Mouse (Mus musculus): ENCODE results near the gene Cpeb1. TPM values are rescaled to one million over a fixed set of nuclear protein-coding genes. Genes with fewer than 3 reads are reported as not detected.

The Cpeb1 gene
- polyA plus RNA-seq, 1 experiment from 2014 or later: 1.7 TPM

GRCm38 (mm10) chr7:81398957-81399356 lies 56.3 kb downstream of the Cpeb1 start:
- Histone ChIP-seq H3K27ac (ENCODE audit: low read length) (no peak overlapping the region), H3K4me3 (ENCODE audit: low read depth, low read length) (no peak overlapping the region), H3K9me3 (ENCODE audit: low read length) (no peaks in the 10 kb centered on the region), H3K27me3 (replicated peaks; ENCODE audit: insufficient read depth, low read length) (no peaks in the 10 kb centered on the region), H3K4me2 (replicated peaks; ENCODE audit: low read depth, low read length) (no peak overlapping the region), H3K36me3 (ENCODE audit: insufficient read depth, low read length) (no peaks in the 10 kb centered on the region), H3K9ac (replicated peaks; ENCODE audit: low read depth) (no peak overlapping the region), H3K4me1 (ENCODE audit: insufficient read depth, low read depth, low read length) (no peaks in the 10 kb centered on the region)
- ATAC-seq (no peak), DNase-seq (ENCODE audit: low spot score) (peak; percentile 8)
- TF ChIP-seq EP300 (IDR thresholded peaks at IDR 0.05) (no peak), CTCF (IDR thresholded peaks at IDR 0.05) (peak; percentile 54)
- WGBS: 39% methylated on average over 2 of the region's 2 CpGs

- Histone ChIP-seq H3K9me3 (ENCODE audit: low read length) (no peaks in the 10 kb centered on the region), H3K4me2 (replicated peaks; ENCODE audit: low read depth, low read length) (no peak overlapping the region), H3K9ac (replicated peaks; ENCODE audit: low read depth) (no peak overlapping the region), H3K4me1 (ENCODE audit: insufficient read depth, low read depth, low read length) (no peaks in the 10 kb centered on the region), H3K4me3 (ENCODE audit: low read depth, low read length) (no peak overlapping the region), H3K27me3 (replicated peaks; ENCODE audit: insufficient read depth, low read length) (no peaks in the 10 kb centered on the region), H3K36me3 (ENCODE audit: insufficient read depth, low read length) (no peaks in the 10 kb centered on the region), H3K27ac (ENCODE audit: low read length) (no peak overlapping the region)
- 73% methylated on average over 1 of the region's 1 CpGs for WGBS
- TF ChIP-seq EP300 (IDR thresholded peaks at IDR 0.05): no peak
- TF ChIP-seq CTCF (IDR thresholded peaks at IDR 0.05): no peak
- no peak for DNase-seq (ENCODE audit: low spot score)
- no peak for ATAC-seq
These were observed 75.9 kb downstream of the Cpeb1 start for GRCm38 (mm10) chr7:81379363-81379762.

GRCm38 (mm10) chr7:81372337-81372920 lies 82.8 kb downstream of the Cpeb1 start:
- Histone ChIP-seq H3K27me3 (replicated peaks; ENCODE audit: insufficient read depth, low read length) (no peaks in the 10 kb centered on the region), H3K36me3 (ENCODE audit: insufficient read depth, low read length) (no peaks in the 10 kb centered on the region), H3K4me2 (replicated peaks; ENCODE audit: low read depth, low read length) (no peak overlapping the region), H3K27ac (ENCODE audit: low read length) (no peak overlapping the region), H3K9ac (replicated peaks; ENCODE audit: low read depth) (no peak overlapping the region), H3K4me1 (ENCODE audit: insufficient read depth, low read depth, low read length) (no peaks in the 10 kb centered on the region), H3K4me3 (ENCODE audit: low read depth, low read length) (no peak overlapping the region), H3K9me3 (ENCODE audit: low read length) (no peaks in the 10 kb centered on the region)
- 2% methylated on average over 13 of the region's 13 CpGs for WGBS
- TF ChIP-seq EP300 (IDR thresholded peaks at IDR 0.05) (no peak), CTCF (IDR thresholded peaks at IDR 0.05) (no peak)
- DNase-seq (ENCODE audit: low spot score) (peak; percentile 51), ATAC-seq (peak; percentile 62)

- 17% methylated on average over 5 of the region's 5 CpGs for WGBS
- no peak overlapping the region for H3K4me3 ChIP-seq (ENCODE audit: low read depth, low read length)
- H3K9me3 ChIP-seq (ENCODE audit: low read length): no peaks in the 10 kb centered on the region
- H3K9ac ChIP-seq (replicated peaks; ENCODE audit: low read depth): no peak overlapping the region
- no peaks in the 10 kb centered on the region for H3K4me1 ChIP-seq (ENCODE audit: insufficient read depth, low read depth, low read length)
- no peak for ATAC-seq
- no peak overlapping the region for H3K4me2 ChIP-seq (replicated peaks; ENCODE audit: low read depth, low read length)
- peak; percentile 13 for DNase-seq (ENCODE audit: low spot score)
- no peaks in the 10 kb centered on the region for H3K27me3 ChIP-seq (replicated peaks; ENCODE audit: insufficient read depth, low read length)
- TF ChIP-seq CTCF (IDR thresholded peaks at IDR 0.05) (no peak), EP300 (IDR thresholded peaks at IDR 0.05) (no peak)
- no peak overlapping the region for H3K27ac ChIP-seq (ENCODE audit: low read length)
- H3K36me3 ChIP-seq (ENCODE audit: insufficient read depth, low read length): no peaks in the 10 kb centered on the region
These were observed 83.5 kb downstream of the Cpeb1 start for GRCm38 (mm10) chr7:81371811-81372210.

GRCm38 (mm10) chr7:81369724-81370123 lies 85.5 kb downstream of the Cpeb1 start:
- DNase-seq (ENCODE audit: low spot score) (no peak), ATAC-seq (no peak)
- TF ChIP-seq CTCF (IDR thresholded peaks at IDR 0.05) (no peak), EP300 (IDR thresholded peaks at IDR 0.05) (no peak)
- Histone ChIP-seq H3K27me3 (replicated peaks; ENCODE audit: insufficient read depth, low read length) (no peaks in the 10 kb centered on the region), H3K9ac (replicated peaks; ENCODE audit: low read depth) (no peak overlapping the region), H3K4me3 (ENCODE audit: low read depth, low read length) (no peak overlapping the region), H3K27ac (ENCODE audit: low read length) (no peak overlapping the region), H3K36me3 (ENCODE audit: insufficient read depth, low read length) (no peaks in the 10 kb centered on the region), H3K4me2 (replicated peaks; ENCODE audit: low read depth, low read length) (no peak overlapping the region), H3K9me3 (ENCODE audit: low read length) (no peaks in the 10 kb centered on the region), H3K4me1 (ENCODE audit: insufficient read depth, low read depth, low read length) (no peaks in the 10 kb centered on the region)
- WGBS: 44% methylated on average over 3 of the region's 3 CpGs

- no peak overlapping the region for H3K9ac ChIP-seq (replicated peaks; ENCODE audit: low read depth)
- no peak overlapping the region for H3K4me3 ChIP-seq (ENCODE audit: low read depth, low read length)
- no peaks in the 10 kb centered on the region for H3K9me3 ChIP-seq (ENCODE audit: low read length)
- ATAC-seq: no peak
- DNase-seq (ENCODE audit: low spot score): no peak
- H3K27ac ChIP-seq (ENCODE audit: low read length): no peak overlapping the region
- H3K27me3 ChIP-seq (replicated peaks; ENCODE audit: insufficient read depth, low read length): no peaks in the 10 kb centered on the region
- 65% methylated on average over 3 of the region's 3 CpGs for WGBS
- H3K36me3 ChIP-seq (ENCODE audit: insufficient read depth, low read length): no peaks in the 10 kb centered on the region
- H3K4me1 ChIP-seq (ENCODE audit: insufficient read depth, low read depth, low read length): no peaks in the 10 kb centered on the region
- H3K4me2 ChIP-seq (replicated peaks; ENCODE audit: low read depth, low read length): no peak overlapping the region
- TF ChIP-seq EP300 (IDR thresholded peaks at IDR 0.05) (no peak), CTCF (IDR thresholded peaks at IDR 0.05) (no peak)
These were observed 87.3 kb downstream of the Cpeb1 start for GRCm38 (mm10) chr7:81367946-81368345.

- peak; percentile 81 for ATAC-seq
- no peak for TF ChIP-seq CTCF (IDR thresholded peaks at IDR 0.05)
- TF ChIP-seq EP300 (IDR thresholded peaks at IDR 0.05): no peak
- Histone ChIP-seq H3K4me1 (ENCODE audit: insufficient read depth, low read depth, low read length) (no peaks in the 10 kb centered on the region), H3K9ac (replicated peaks; ENCODE audit: low read depth) (no peak overlapping the region), H3K27me3 (replicated peaks; ENCODE audit: insufficient read depth, low read length) (no peaks in the 10 kb centered on the region), H3K27ac (ENCODE audit: low read length) (no peak overlapping the region), H3K4me3 (ENCODE audit: low read depth, low read length) (no peak overlapping the region), H3K9me3 (ENCODE audit: low read length) (no peaks in the 10 kb centered on the region), H3K4me2 (replicated peaks; ENCODE audit: low read depth, low read length) (no peak overlapping the region), H3K36me3 (ENCODE audit: insufficient read depth, low read length) (no peaks in the 10 kb centered on the region)
- WGBS: 51% methylated on average over 7 of the region's 7 CpGs
- DNase-seq (ENCODE audit: low spot score): peak; percentile 72
These were observed 98.3 kb downstream of the Cpeb1 start for GRCm38 (mm10) chr7:81356975-81357374.
